Mouse (Mus musculus) C2C12 (cell line): ENCODE measurements at regions not wholly inside any gene's neighbourhood (a gene's known extent, or its start where the extent isn't known, plus 50 kb on each side); places are given as distances from the start of the nearest gene placed in this dataset.

Experiments used
- CTCF ChIP-seq: IDR thresholded peaks from one replicate; pipeline ENCODE4 v1.5.1; 2011; ENCODE audit not compliant: control insufficient read depth, insufficient read depth, insufficient read length
- MAX ChIP-seq: IDR thresholded peaks from one replicate; pipeline ENCODE4 v1.6.1; 2011; ENCODE audit warnings: mild to moderate bottlenecking, control low read depth
- USF1 ChIP-seq: IDR thresholded peaks from one replicate; pipeline ENCODE4 v1.6.1; 2011; ENCODE audit warnings: low read depth, mild to moderate bottlenecking, control low read depth, moderate library complexity

DNA sequence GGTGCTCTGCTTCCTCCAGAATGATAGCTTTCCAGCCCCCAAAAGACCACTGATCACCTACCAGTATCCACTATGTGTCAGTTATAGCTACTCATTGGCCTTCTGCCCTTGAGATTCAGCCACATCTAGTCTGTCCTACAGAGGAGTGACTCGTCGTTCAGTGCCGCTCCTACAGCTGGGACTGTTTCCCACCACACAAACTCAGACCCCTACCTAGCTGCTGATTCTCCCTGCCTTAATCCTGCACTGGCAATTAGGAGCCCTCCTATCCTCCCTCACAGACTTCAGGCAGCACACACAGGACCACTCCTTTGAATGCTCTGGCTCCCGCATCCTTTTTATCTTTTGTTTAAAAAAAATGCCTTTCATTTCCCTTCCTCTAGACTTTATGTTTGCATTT is 275.9 kb downstream of the Klf6 start:
- TF ChIP-seq CTCF (no peak), USF1 (no peak), MAX (no peak)
